In the genomic region with DNA sequence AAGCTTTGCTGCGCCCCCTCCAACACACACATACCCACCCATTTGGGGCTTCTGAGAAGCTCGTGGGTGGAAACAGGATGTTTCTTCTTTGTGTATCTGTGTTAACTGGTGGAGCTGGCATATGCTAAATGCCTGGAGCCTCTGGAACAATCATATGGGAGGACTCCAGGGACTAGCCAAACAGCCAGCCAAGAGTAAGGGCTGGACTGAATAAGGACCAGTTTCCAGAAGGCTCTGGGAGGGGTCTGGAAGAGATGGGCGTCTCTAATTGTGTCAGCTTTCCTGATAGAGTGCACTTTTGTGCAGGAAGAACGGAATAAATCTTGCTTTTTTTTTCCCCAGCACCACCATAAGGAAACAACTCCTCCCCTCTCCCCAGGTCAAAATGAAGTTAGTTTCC, we compare ENCODE assay signal across 8 mouse cellular contexts. TPM values are rescaled to one million over a fixed set of nuclear protein-coding genes. Genes with fewer than 3 reads are reported as not detected.
DNase-seq lines count a peak whose midpoint lies in the region; ATAC-seq and TF ChIP-seq lines count a peak whose summit lies in the region.

No protein-coding gene starts in this region.

- no peak for TF ChIP-seq CTCF in embryonic fibroblast, embryonic 13.5 days (IDR thresholded peaks at IDR 0.05; ENCODE audit: borderline replicate concordance, insufficient read depth, low read length)

- no peaks in the 10 kb centered on the region for H3K27me3 ChIP-seq in limb, embryonic 11.5 days (ENCODE audit: control insufficient read depth, insufficient read depth, low read length)
- H3K27me3 ChIP-seq in neural tube, embryonic 13.5 days, result peaks cover 30% of the 10 kb centered on the region

- peak overlapping the region; percentile 37 for H3K4me3 ChIP-seq in embryonic fibroblast, embryonic 13.5 days (ENCODE audit: insufficient read depth, low read length)
- H3K4me3 ChIP-seq in limb, embryonic 11.5 days (ENCODE audit: low read depth, low read length), result peak overlapping the region; percentile 22
- peak overlapping the region; percentile 33 for H3K4me3 ChIP-seq in neural tube, embryonic 13.5 days

- no peak for TF ChIP-seq POLR2A in embryonic fibroblast, embryonic 13.5 days (IDR thresholded peaks at IDR 0.05; ENCODE audit: low read depth, low read length)

- H3K4me2 ChIP-seq in limb, embryonic 11.5 days (ENCODE audit: low read depth, severe bottlenecking), result peak overlapping the region; percentile 64
- peak overlapping the region; percentile 63 for H3K4me2 ChIP-seq in neural tube, embryonic 13.5 days

- DNase-seq in kidney, postnatal 36 days, result peak; percentile 15
- DNase-seq in kidney, postnatal 4 days, result no peak
- DNase-seq in limb, embryonic 11.5 days (ENCODE audit: low spot score), result no peak
- DNase-seq in frontal cortex, adult 2 months (ENCODE audit: extremely low spot score in 1 of 2, low spot score in 1 of 2), result no peak
- DNase-seq in Muller cell, postnatal 12 days (ENCODE audit: inconsistent ontology term), result no peak
- no peak for DNase-seq in urinary bladder, postnatal 14 days (ENCODE audit: low spot score)

- H3K4me1 ChIP-seq in embryonic fibroblast, embryonic 13.5 days (ENCODE audit: control insufficient read depth, insufficient read depth, low read length), result no peaks in the 10 kb centered on the region
- H3K4me1 ChIP-seq in limb, embryonic 11.5 days (ENCODE audit: control insufficient read depth, insufficient read depth, low read length), result peaks cover 47% of the 10 kb centered on the region
- peaks cover 52% of the 10 kb centered on the region for H3K4me1 ChIP-seq in neural tube, embryonic 13.5 days (replicated peaks)

- H3K9ac ChIP-seq in limb, embryonic 11.5 days (ENCODE audit: low read length), result no peak overlapping the region
- 0 out of 2 replicates have a peak overlapping the region, but pooled peaks have one; percentile 10 for H3K9ac ChIP-seq in neural tube, embryonic 13.5 days

- H3K27ac ChIP-seq in embryonic fibroblast, embryonic 13.5 days (ENCODE audit: insufficient read depth, low read length), result no peak overlapping the region
- H3K27ac ChIP-seq in limb, embryonic 11.5 days (replicated peaks; ENCODE audit: low read depth, low read length), result no peak overlapping the region
- H3K27ac ChIP-seq in neural tube, embryonic 13.5 days (replicated peaks), result no peak overlapping the region; the same call in 1 of the 2 replicates

- no peaks in the 10 kb centered on the region for H3K9me3 ChIP-seq in limb, embryonic 11.5 days (ENCODE audit: control insufficient read depth, low read length)
- no peaks in the 10 kb centered on the region for H3K9me3 ChIP-seq in neural tube, embryonic 13.5 days

- no peak for ATAC-seq in limb, embryonic 11.5 days (ENCODE audit: insufficient number of reproducible peaks, low FRiP score, low TSS enrichment, low read depth)
- peak; percentile 73 for ATAC-seq in neural tube, embryonic 13.5 days (ENCODE audit: low read depth)

- H3K36me3 ChIP-seq in limb, embryonic 11.5 days (ENCODE audit: control insufficient read depth, insufficient read depth, low read length), result no peaks in the 10 kb centered on the region
- H3K36me3 ChIP-seq in neural tube, embryonic 13.5 days, result no peaks in the 10 kb centered on the region

- WGBS in limb, embryonic 11.5 days, result 35% methylated on average over 4 of the region's 4 CpGs
- 15% methylated on average over 4 of the region's 4 CpGs for WGBS in neural tube, embryonic 13.5 days

RNA-seq across cellular contexts. Expression of gene Hs3st3b1, which starts 8.2 kb away (rescaled TPM):
- 5.7 and 7.0 TPM in 2 replicates for polyA plus RNA-seq in embryonic fibroblast, embryonic 13.5 days (2011; ENCODE audit: insufficient read length, low read depth, missing spikeins)
- polyA plus RNA-seq in limb, embryonic 11.5 days (2014; fragmentation: Nextera tagmentation; extraction: Ambion mirVana), result 27.1 and 30.4 TPM in 2 replicates
- 7.3 and 9.4 TPM in 2 replicates for polyA plus RNA-seq in neural tube, embryonic 13.5 days (2015; fragmentation: Nextera tagmentation; extraction: Ambion mirVana)
- polyA plus RNA-seq in frontal cortex, adult 2 months (2012; rRNA removed), result 3.6 and 3.9 TPM in 2 replicates

Comparison
In these comparisons a context has a peak if more than half of its experiments do, and no peak if none do; other contexts are left out.
1. DNase-seq: peak in kidney, postnatal 36 days (2 of 2); none in kidney, postnatal 4 days (0 of 2), limb, embryonic 11.5 days (single experiment), frontal cortex, adult 2 months (0 of 2), Muller cell, postnatal 12 days (single experiment) and urinary bladder, postnatal 14 days (single experiment).
2. Peak in every context shown above with its lines, with median percentiles within 50 percentile points of each other: H3K4me3 ChIP-seq.